Mouse (Mus musculus): ENCODE results near the gene Atxn7l1. TPM values are rescaled to one million over a fixed set of nuclear protein-coding genes. Genes with fewer than 3 reads are reported as not detected.
"Not testable (repeated sequence)": the region's sequence is repeated elsewhere in the genome, so short reads cannot be mapped to it uniquely, and the experiment has no call there.

The Atxn7l1 gene
- polyA plus RNA-seq, 1 experiment = 90.6 TPM

DNA sequence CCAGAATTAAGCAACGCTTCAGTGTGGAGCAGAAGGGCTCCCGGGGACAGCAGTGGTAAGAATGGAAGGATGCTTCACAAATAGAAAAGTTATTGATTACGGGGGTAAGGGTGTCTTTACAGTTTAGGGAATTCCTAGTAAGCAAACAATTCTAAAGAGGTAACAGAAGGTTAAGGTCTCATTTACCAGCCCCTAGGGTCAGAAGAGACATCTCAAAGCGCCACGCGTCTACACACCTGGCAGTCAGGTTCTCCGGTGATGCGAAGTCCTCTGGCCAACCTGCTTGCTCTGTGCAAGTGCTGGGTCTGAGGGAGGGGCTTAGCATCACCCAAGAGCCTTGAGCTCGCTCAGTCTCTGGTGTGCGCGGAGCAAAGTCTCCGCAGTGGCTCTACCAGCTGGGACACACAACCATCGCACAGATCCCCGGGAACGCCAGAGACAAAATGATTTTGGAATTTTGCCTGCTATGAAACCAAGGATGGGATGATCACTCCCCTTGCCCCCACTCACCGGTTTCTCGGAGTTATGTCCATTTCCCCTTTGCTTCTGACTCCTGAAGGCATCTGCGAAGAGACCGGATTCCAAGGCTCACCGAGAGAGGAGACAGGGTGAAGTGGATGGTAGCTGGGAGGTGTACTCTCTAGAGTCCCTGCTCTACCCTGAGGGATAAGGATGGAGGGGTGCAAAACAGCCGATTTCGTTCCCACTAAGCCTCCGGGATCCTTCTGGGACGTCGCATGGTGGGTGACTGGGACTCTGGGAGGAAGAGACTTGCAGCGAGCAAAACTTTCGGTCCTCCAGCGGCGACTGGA lies 665 bp upstream of the Atxn7l1 start:
- Histone ChIP-seq H3K27ac (ENCODE audit: insufficient read depth, low read depth, low read length) (no peak overlapping the region), H3K4me3 (ENCODE audit: insufficient read depth, low read length) (peak overlapping the region; percentile 68), H3K4me1 (ENCODE audit: control insufficient read depth, insufficient read depth, low read length) (peaks cover 28% of the 10 kb centered on the region)
- TF ChIP-seq CTCF (IDR thresholded peaks at IDR 0.05; ENCODE audit: low read depth, low read length) = no peak
- no peak for TF ChIP-seq POLR2A (IDR thresholded peaks at IDR 0.05; ENCODE audit: borderline replicate concordance, low read depth, low read length)

GRCm38 (mm10) chr12:33149544-33150190 lies 2.2 kb downstream of the Atxn7l1 start:
- H3K27ac ChIP-seq (ENCODE audit: insufficient read depth, low read depth, low read length) = no peak overlapping the region
- peaks cover 40% of the 10 kb centered on the region for H3K4me1 ChIP-seq (ENCODE audit: control insufficient read depth, insufficient read depth, low read length)
- no peak overlapping the region for H3K4me3 ChIP-seq (ENCODE audit: insufficient read depth, low read length)
- no peak for TF ChIP-seq POLR2A (IDR thresholded peaks at IDR 0.05; ENCODE audit: borderline replicate concordance, low read depth, low read length)
- no peak for TF ChIP-seq CTCF (IDR thresholded peaks at IDR 0.05; ENCODE audit: low read depth, low read length)

DNA sequence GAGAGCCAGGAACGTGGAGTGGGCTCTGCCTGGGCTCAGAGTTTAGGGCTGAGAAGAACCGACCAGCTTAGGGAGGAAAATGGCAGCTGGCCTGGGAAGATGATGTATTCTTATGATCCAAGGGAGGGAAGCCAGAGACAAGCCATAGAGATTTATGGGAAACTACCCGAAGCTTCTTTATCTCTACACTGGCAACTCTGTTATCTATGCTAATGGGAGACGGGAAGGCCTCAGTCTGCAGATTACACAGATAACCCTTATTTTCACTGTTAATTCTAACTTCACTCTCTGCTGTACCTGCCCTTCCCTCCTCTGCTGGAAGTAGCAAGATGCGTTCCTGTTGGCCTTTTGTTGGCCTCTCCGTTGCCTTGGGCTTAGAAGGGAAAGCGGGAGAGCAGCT lies 5.6 kb downstream of the Atxn7l1 start:
- H3K27ac ChIP-seq (ENCODE audit: insufficient read depth, low read depth, low read length) = no peak overlapping the region
- TF ChIP-seq POLR2A (IDR thresholded peaks at IDR 0.05; ENCODE audit: borderline replicate concordance, low read depth, low read length) = no peak
- TF ChIP-seq CTCF (IDR thresholded peaks at IDR 0.05; ENCODE audit: low read depth, low read length) = no peak
- H3K4me1 ChIP-seq (ENCODE audit: control insufficient read depth, insufficient read depth, low read length) = peaks cover 61% of the 10 kb centered on the region
- no peak overlapping the region for H3K4me3 ChIP-seq (ENCODE audit: insufficient read depth, low read length)

GRCm38 (mm10) chr12:33153850-33154249 lies 6.4 kb downstream of the Atxn7l1 start:
- Histone ChIP-seq H3K27ac (ENCODE audit: insufficient read depth, low read depth, low read length) (no peak overlapping the region), H3K4me1 (ENCODE audit: control insufficient read depth, insufficient read depth, low read length) (peaks cover 64% of the 10 kb centered on the region), H3K4me3 (ENCODE audit: insufficient read depth, low read length) (no peak overlapping the region)
- TF ChIP-seq POLR2A (IDR thresholded peaks at IDR 0.05; ENCODE audit: borderline replicate concordance, low read depth, low read length) = no peak

DNA sequence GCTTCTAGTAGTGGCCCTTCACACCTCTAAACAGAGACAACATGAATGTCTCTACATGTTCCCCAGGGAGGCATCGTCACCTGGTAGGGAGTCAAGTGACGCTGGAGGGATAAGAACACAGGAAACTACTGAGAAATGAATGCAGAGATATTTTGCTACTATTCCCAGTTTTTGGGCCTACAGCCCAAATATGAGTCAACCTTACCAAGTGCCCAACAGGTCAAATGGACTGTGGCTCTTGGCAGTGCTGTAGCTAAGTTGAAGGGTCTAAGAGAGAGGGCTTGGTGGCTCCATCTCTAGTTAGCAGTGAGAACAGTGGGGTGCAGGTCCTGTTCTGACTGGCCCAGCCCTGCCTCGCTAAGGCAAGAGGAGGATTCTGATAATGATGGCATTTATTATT lies 7.2 kb downstream of the Atxn7l1 start:
- no peak for TF ChIP-seq CTCF (IDR thresholded peaks at IDR 0.05; ENCODE audit: low read depth, low read length)
- TF ChIP-seq POLR2A (IDR thresholded peaks at IDR 0.05; ENCODE audit: borderline replicate concordance, low read depth, low read length) = no peak
- Histone ChIP-seq H3K4me3 (ENCODE audit: insufficient read depth, low read length) (no peak overlapping the region), H3K4me1 (ENCODE audit: control insufficient read depth, insufficient read depth, low read length) (peaks cover 69% of the 10 kb centered on the region), H3K27ac (ENCODE audit: insufficient read depth, low read depth, low read length) (no peak overlapping the region)

DNA sequence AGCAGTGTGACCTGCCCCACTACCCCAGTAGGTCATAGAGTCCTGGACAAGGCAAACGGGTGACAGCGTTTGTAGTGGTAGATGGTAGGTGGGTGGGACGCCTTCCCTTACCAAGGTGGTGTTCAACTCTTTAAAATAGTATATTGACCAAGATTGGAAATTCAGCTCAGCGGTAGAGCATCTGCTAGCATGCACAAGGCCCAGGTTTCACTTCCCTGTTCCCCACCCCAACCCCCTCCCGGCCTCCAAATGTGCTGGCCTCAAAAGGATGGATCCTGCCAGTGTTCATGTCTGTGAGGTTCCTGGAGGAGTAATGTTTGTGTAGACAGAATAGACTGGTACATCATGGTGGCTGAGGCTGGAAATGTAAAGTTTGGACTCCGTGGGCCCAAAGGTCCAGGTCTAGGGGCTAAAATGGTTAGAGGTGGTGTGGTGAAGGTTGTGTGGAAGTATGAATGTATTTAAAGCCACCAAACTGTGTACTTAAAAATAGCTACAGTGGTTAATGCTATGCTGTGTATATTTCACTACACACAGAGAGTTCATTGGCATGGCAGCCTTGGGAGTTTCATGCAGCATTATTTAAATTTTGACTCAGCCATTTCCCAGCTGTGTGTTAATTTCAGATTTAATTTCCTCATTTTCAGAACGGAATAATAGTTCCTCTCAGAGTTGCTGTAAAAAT lies 9.0 kb downstream of the Atxn7l1 start:
- peak overlapping the region; percentile 29 for H3K4me3 ChIP-seq (ENCODE audit: insufficient read depth, low read length)
- TF ChIP-seq CTCF (IDR thresholded peaks at IDR 0.05; ENCODE audit: low read depth, low read length) (no peak), POLR2A (IDR thresholded peaks at IDR 0.05; ENCODE audit: borderline replicate concordance, low read depth, low read length) (no peak)
- peak overlapping the region; percentile 97 for H3K27ac ChIP-seq (ENCODE audit: insufficient read depth, low read depth, low read length)
- peaks cover 71% of the 10 kb centered on the region for H3K4me1 ChIP-seq (ENCODE audit: control insufficient read depth, insufficient read depth, low read length)

- Histone ChIP-seq H3K4me3 (ENCODE audit: insufficient read depth, low read length) (no peak overlapping the region), H3K4me1 (ENCODE audit: control insufficient read depth, insufficient read depth, low read length) (peaks cover 69% of the 10 kb centered on the region), H3K27ac (ENCODE audit: insufficient read depth, low read depth, low read length) (peak overlapping the region; percentile 10; the same call in 1 of the 2 replicates)
- TF ChIP-seq CTCF (IDR thresholded peaks at IDR 0.05; ENCODE audit: low read depth, low read length) = no peak
- TF ChIP-seq POLR2A (IDR thresholded peaks at IDR 0.05; ENCODE audit: borderline replicate concordance, low read depth, low read length) = no peak
These were observed 10.8 kb downstream of the Atxn7l1 start for GRCm38 (mm10) chr12:33158256-33158655.

DNA sequence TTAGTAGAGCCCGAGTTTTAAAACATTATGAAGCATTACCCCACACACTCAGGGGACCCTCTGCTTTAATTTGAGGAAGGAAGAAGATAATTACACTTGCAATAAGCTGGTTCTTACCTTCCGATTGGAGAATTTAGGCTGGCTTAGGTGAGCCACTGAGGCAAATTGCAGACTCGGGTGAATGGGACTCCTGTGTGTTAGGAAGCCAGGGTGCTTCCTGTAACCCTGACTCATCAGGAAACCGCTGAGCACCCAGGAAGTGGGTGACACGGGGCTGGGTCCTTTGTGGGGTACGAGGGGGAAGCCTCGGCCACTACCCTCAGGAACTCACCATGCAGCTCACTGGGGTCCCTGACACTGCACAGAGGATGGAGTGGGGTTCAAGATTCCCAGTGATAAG lies 12.9 kb downstream of the Atxn7l1 start:
- H3K27ac ChIP-seq (ENCODE audit: insufficient read depth, low read depth, low read length) = peak overlapping the region; percentile 62
- peaks cover 50% of the 10 kb centered on the region for H3K4me1 ChIP-seq (ENCODE audit: control insufficient read depth, insufficient read depth, low read length)
- H3K4me3 ChIP-seq (ENCODE audit: insufficient read depth, low read length) = no peak overlapping the region
- TF ChIP-seq CTCF (IDR thresholded peaks at IDR 0.05; ENCODE audit: low read depth, low read length) = no peak

DNA sequence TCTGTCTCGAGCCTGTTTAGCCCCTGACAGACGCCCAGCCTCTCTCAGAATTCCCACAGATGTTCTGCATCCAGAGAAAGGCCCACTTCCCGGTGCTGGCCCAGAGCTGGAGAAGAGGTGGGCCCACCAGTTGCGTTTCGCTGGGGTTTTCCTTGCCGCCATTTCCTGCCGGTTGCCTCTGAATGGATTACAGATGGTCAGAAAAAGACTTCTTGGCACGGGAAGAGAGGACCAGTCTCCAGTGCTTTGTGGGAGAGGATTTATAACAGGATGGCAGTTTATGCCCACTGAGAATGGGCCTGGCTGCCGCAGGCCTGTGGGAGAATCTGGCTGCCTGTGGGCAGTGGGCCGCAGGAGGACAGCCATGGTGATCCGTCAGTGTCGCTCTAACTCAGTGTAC lies 15.0 kb downstream of the Atxn7l1 start:
- H3K4me3 ChIP-seq (ENCODE audit: insufficient read depth, low read length) = no peak overlapping the region
- H3K4me1 ChIP-seq (ENCODE audit: control insufficient read depth, insufficient read depth, low read length) = peaks cover 41% of the 10 kb centered on the region
- TF ChIP-seq POLR2A (IDR thresholded peaks at IDR 0.05; ENCODE audit: borderline replicate concordance, low read depth, low read length) (no peak), CTCF (IDR thresholded peaks at IDR 0.05; ENCODE audit: low read depth, low read length) (no peak)
- no peak overlapping the region for H3K27ac ChIP-seq (ENCODE audit: insufficient read depth, low read depth, low read length)

DNA sequence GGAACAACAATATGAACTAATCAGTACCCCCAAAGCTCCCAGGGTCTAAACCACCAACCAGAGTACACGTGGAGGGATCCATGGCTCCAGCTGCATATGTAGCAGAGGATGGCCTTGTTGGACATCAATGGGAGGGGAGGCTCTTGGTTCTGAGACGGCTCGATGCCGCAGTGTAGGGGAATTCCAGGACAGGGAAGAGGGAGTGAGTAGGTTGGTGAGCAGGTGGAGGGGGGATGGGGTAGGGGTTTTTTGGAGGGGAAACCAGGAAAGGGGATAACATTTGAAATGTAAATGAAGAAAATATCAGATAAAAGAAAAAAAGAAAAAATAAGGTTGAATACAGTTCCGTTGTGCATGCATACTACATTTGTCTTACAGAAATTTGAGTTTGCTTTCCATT lies 16.5 kb downstream of the Atxn7l1 start:
- H3K4me3 ChIP-seq (ENCODE audit: insufficient read depth, low read length); H3K27ac ChIP-seq (ENCODE audit: insufficient read depth, low read depth, low read length): not testable (repeated sequence)
- peaks cover 38% of the 10 kb centered on the region for H3K4me1 ChIP-seq (ENCODE audit: control insufficient read depth, insufficient read depth, low read length)

Data from bone marrow macrophage, adult 2 months (primary cell).